Mouse (Mus musculus) MEL (cell line): ENCODE measurements at regions not wholly inside any gene's neighbourhood (a gene's known extent, or its start where the extent isn't known, plus 50 kb on each side); places are given as distances from the start of the nearest gene placed in this dataset.

Source experiments
- CTCF ChIP-seq, 3 experiments: IDR thresholded peaks in 2 of 3; conservative IDR thresholded peaks in 1 of 3; 2 replicates each; pipeline ENCODE4 v1.5.1; 2011 to 2012; ENCODE audit warnings: low read length in 3 of 3, low read depth in 2 of 3, mild to moderate bottlenecking in 2 of 3, improper control_type of control experiment in 1 of 3, inconsistent platforms in 1 of 3, mixed read lengths in 1 of 3, moderate library complexity in 1 of 3; ENCODE audit not compliant: control insufficient read depth in 1 of 3, insufficient read depth in 1 of 3, poor library complexity in 1 of 3, severe bottlenecking in 1 of 3
- EP300 ChIP-seq, 2 experiments: IDR thresholded peaks; 2 replicates each; pipeline ENCODE4 v1.6.1; 2011; ENCODE audit warnings: improper control_type of control experiment in 2 of 2, low read length in 2 of 2, low read depth in 1 of 2, mild to moderate bottlenecking in 1 of 2
- MYB ChIP-seq: IDR thresholded peaks from 2 replicates; pipeline ENCODE4 v1.6.1; 2011; ENCODE audit warnings: mild to moderate bottlenecking, low read depth, low read length, improper control_type of control experiment
- POLR2A ChIP-seq, 2 experiments: IDR thresholded peaks; 2 replicates each; pipeline ENCODE4 v1.6.1; 2011 to 2012; ENCODE audit warnings: low read length in 2 of 2, mild to moderate bottlenecking in 2 of 2, control low read depth in 1 of 2, improper control_type of control experiment in 1 of 2, low read depth in 1 of 2, moderate library complexity in 1 of 2; ENCODE audit not compliant: control insufficient read depth in 1 of 2, insufficient read depth in 1 of 2, poor library complexity in 1 of 2
- USF1 ChIP-seq: IDR thresholded peaks from 2 replicates; pipeline ENCODE4 v1.6.1; 2014; ENCODE audit warnings: low read depth, mild to moderate bottlenecking, inconsistent platforms, low read length, improper control_type of control experiment, moderate library complexity
- ZC3H11A ChIP-seq: IDR thresholded peaks from 2 replicates; pipeline ENCODE4 v1.6.1; 2012; ENCODE audit warnings: low read depth, mild to moderate bottlenecking, inconsistent platforms, low read length, improper control_type of control experiment

DNA sequence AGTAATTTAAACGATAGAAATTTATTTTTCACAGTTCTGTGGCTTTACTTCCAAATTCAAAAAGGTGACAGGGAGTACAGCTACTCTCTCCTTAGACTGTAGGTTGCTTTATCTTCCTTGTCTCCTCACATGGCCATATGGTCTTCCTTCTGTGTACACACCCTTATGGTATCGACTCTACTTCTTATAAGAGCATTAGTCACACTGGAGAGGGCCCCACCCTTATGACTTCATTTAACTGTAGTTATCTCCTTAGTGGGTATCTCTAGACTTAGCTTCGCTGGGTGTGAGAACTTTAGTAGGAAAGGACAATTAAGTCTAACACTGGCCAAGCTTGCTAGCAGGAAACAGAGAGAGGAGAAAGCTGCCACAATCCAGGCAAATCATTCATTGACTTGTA is 193.6 kb upstream of the Gm6657 start:
- TF ChIP-seq POLR2A (IDR thresholded peaks at IDR 0.05; ENCODE audit: control insufficient read depth in 1 of 2, insufficient read depth in 1 of 2, low read depth in 1 of 2, low read length in 2 of 2, poor library complexity in 1 of 2) = no peak
- TF ChIP-seq ZC3H11A = no peak
- no peak for TF ChIP-seq USF1
- no peak for TF ChIP-seq CTCF (IDR thresholded peaks at IDR 0.05 in 2 of 3, conservative IDR thresholded peaks at IDR 0.05 in 1 of 3; ENCODE audit: control insufficient read depth in 1 of 3, insufficient read depth in 1 of 3, low read depth in 2 of 3, low read length in 3 of 3, poor library complexity in 1 of 3, severe bottlenecking in 1 of 3)
- TF ChIP-seq MYB = no peak
- TF ChIP-seq EP300 (IDR thresholded peaks at IDR 0.05; ENCODE audit: low read depth in 1 of 2, low read length in 2 of 2) = no peak
